Mouse (Mus musculus) cerebellum, adult 2 months (tissue): ENCODE measurements at regions not wholly inside any gene's neighbourhood (a gene's known extent, or its start where the extent isn't known, plus 50 kb on each side); places are given as distances from the start of the nearest gene placed in this dataset.

Experiments
- DNase-seq, 2 experiments: peaks; one replicate each; pipeline ENCODE4 v3.0.0; 2021
- H3K27ac ChIP-seq: fragments of 200-500 bp; 2 replicates; pipeline ENCODE4 v1.5.1; 2012; ENCODE audit warnings: low read length, control low read depth, inconsistent platforms; ENCODE audit not compliant: insufficient read depth
- H3K27me3 ChIP-seq: fragments of 200-500 bp; 2 replicates; pipeline ENCODE4 v1.6.1; 2012; ENCODE audit warnings: inconsistent platforms, mild to moderate bottlenecking, low read length, moderate library complexity; ENCODE audit not compliant: control insufficient read depth, insufficient read depth
- H3K4me1 ChIP-seq: fragments of 200-500 bp; 2 replicates; pipeline ENCODE4 v1.6.1; 2011; ENCODE audit warnings: low read length; ENCODE audit not compliant: control insufficient read depth, insufficient read depth
- H3K4me3 ChIP-seq: fragments of 200-500 bp; replicated peaks from 2 replicates; pipeline ENCODE3; 2011; ENCODE audit warnings: mild to moderate bottlenecking, low read depth, low read length, control low read depth; ENCODE audit not compliant: insufficient read depth
- CTCF ChIP-seq: fragments of 200-500 bp; IDR thresholded peaks from 2 replicates; pipeline ENCODE4 v1.5.1; 2011; ENCODE audit warnings: low read depth, mild to moderate bottlenecking, control low read depth, low read length, moderate library complexity, borderline replicate concordance; ENCODE audit not compliant: insufficient read depth
- POLR2A ChIP-seq: fragments of 200-500 bp; IDR thresholded peaks from 2 replicates; pipeline ENCODE4 v1.6.1; 2011; ENCODE audit warnings: low read length, control low read depth, borderline replicate concordance; ENCODE audit not compliant: insufficient read depth
- WGBS: fragments of 180-500 bp; shearing (Covaris S2); methylation state at CpG from one replicate; pipeline ENCODE4 v1.1.7; 2018; 5-methylcytosine and 5-hydroxymethylcytosine counted together

DNA sequence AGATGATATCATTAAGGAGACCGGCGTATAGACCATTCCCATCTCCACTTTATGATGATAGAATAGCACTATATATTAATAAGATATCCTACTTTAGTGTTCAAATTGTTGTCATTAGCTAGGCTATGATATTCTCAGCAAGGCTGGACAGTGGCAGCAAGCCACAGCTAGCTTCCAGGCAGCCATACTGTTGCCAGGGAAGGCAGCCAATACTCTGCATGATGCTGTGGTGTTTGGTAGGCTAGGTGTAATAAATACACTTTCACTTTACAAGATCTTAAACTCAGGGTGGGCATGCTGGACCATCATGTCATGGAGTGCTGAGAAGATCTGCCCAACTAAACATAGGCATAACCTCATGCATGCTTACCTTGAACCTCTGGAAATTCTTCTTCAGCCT, 1133.4 kb downstream of the Poteg start:
- TF ChIP-seq CTCF = no peak
- TF ChIP-seq POLR2A = no peak
- 95% methylated on average over 2 of the region's 2 CpGs for WGBS
- H3K27me3 ChIP-seq = no peaks in the 10 kb centered on the region; the same call in 1 of the 2 replicates
- H3K4me1 ChIP-seq = no peaks in the 10 kb centered on the region; the same call in 1 of the 2 replicates
- no peak overlapping the region for H3K27ac ChIP-seq
- DNase-seq = peak; percentile 24 to 39
- no peak overlapping the region for H3K4me3 ChIP-seq

DNA sequence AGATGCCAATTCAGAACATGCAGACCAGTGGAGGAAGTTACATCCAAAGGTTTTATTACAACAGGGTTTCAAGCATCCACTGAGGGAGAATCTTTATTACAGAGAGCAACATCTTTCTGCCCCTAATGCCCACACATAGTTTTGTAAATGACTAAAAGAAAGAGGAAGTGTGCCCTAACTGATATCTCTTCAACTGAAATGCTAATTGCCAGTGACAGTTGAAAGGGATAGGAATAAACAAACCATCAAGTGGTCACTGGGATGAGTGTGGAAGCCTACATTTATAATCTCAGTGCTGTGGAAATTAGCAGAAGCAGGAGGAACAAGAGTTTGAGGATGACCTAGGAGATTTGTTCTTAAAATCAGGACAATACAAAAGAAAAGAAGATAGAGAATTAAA, 1142.5 kb downstream of the Poteg start:
- DNase-seq = no peak
- Histone ChIP-seq H3K27me3 (no peaks in the 10 kb centered on the region; the same call in 1 of the 2 replicates), H3K4me3 (no peak overlapping the region), H3K4me1 (peaks cover 2% of the 10 kb centered on the region; the same call in 1 of the 2 replicates), H3K27ac (no peak overlapping the region)
- no peak for TF ChIP-seq CTCF
- TF ChIP-seq POLR2A = no peak

DNA sequence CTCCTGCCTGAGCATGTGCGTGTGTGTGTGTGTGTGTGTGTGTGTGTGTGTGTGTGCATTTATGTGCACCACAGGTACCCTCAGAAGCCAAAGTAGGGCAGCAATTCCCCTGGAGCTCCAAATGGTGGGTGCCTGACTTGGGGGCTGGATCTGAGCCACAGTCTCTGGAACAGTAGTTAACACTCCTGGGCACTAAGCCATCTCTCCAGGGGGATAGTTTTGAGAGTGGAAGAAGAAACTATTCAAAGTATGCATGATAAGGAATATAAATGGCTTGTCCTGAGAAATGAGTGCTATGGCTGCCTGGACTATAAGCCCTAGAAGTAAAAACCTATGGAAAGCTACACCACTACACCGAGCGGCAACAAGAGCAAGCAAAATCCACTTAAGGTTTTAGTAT, 1145.8 kb downstream of the Poteg start:
- H3K27ac ChIP-seq = no peak overlapping the region

DNA sequence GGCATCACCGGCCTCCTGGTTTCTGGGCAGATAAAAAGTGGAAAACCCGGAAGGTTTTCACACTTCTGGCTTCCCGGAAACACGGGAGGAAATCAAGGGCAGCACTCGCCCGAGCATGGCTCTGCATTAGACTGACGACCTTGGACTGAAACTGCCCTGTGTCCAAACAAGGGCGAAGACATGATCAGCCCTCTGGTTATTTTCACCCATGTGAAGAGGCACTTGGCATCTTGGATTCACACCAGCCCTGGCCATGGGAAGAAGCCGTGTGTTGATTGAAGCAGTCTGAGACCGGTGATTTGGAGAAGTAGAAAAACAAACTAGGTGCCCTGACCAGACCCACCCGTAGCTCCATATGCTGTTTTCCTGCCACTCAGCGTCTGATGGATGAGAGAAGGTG, 1146.7 kb downstream of the Poteg start:
- Histone ChIP-seq H3K27ac (no peak overlapping the region), H3K4me1 (no peaks in the 10 kb centered on the region), H3K27me3 (no peaks in the 10 kb centered on the region), H3K4me3 (no peak overlapping the region)
- WGBS = 51% methylated on average over 12 of the region's 12 CpGs
- TF ChIP-seq CTCF = no peak
- TF ChIP-seq POLR2A = no peak
- no peak for DNase-seq

More for the DNA sequence above, 1145.8 kb downstream of the Poteg start:
- Histone ChIP-seq H3K4me1 (no peaks in the 10 kb centered on the region), H3K27me3 (no peaks in the 10 kb centered on the region), H3K4me3 (no peak overlapping the region)
- no peak for DNase-seq
- 88% methylated on average over 3 of the region's 3 CpGs for WGBS
- TF ChIP-seq POLR2A (no peak), CTCF (no peak)

DNA sequence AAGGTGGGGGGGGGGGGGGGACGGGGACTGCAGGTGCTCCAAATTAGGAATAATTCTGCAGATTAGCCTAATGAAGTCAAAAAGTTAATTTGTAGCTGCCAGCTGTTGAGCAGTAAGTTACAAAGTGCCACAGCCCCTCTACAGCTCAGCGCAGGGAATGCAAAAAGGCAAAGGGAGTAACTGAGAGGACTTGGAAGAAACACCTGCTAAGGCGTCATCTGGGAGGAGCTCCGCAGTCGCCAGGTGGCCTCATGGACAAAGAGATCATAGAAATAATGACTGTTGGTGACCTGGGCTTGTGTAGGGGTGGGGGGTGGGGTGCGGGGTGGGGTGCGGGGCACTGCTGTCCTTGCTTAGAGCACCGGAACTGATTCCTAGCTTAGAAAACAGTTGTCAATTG, 1147.1 kb downstream of the Poteg start:
- DNase-seq = no peak
- no peaks in the 10 kb centered on the region for H3K4me1 ChIP-seq
- WGBS = 57% methylated on average over 8 of the region's 8 CpGs

DNA sequence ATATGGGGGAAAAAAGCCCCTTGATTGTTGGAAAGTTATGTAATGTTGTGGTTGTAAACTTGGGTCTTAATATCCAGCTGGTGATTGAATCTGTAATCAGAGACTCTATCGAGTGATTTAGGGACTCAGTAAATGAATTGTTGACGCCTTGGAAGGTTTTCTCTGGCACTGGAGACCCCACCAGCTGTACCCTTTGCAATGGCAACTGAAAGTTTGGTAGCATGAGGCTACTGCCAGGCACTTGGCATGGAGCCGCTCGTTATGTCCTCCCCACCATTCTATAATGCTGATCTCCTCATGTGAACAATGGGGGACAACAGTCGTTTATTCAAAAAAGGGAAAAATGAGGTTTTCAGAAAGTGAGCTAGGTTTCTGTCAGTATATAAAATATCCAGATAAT, 1148.4 kb downstream of the Poteg start:
- no peak for TF ChIP-seq CTCF
- no peak for TF ChIP-seq POLR2A

More for the DNA sequence above, 1147.1 kb downstream of the Poteg start:
- H3K4me3 ChIP-seq = no peak overlapping the region
- H3K27ac ChIP-seq = no peak overlapping the region
- TF ChIP-seq POLR2A (no peak), CTCF (no peak)
- no peaks in the 10 kb centered on the region for H3K27me3 ChIP-seq

More for the DNA sequence above, 1148.4 kb downstream of the Poteg start:
- 46% methylated on average over 5 of the region's 5 CpGs for WGBS
- H3K4me1 ChIP-seq = no peaks in the 10 kb centered on the region
- DNase-seq = no peak
- no peak overlapping the region for H3K27ac ChIP-seq
- no peaks in the 10 kb centered on the region for H3K27me3 ChIP-seq
- no peak overlapping the region for H3K4me3 ChIP-seq
